Mouse (Mus musculus) neural tube, embryonic 13.5 days (tissue): ENCODE results near the gene Map3k5. TPM values are rescaled to one million over a fixed set of nuclear protein-coding genes. Genes with fewer than 3 reads are reported as not detected.
"Not testable (repeated sequence)": the region's sequence is repeated elsewhere in the genome, so short reads cannot be mapped to it uniquely, and the experiment has no call there.

Experiments
- ATAC-seq: fragments of 200-750 bp; cut with Nextera tagmentation; 2 replicates; pipeline ENCODE4 v1.8.0; 2017; ENCODE audit warnings: low read depth, mild to moderate bottlenecking, moderate TSS enrichment, moderate library complexity
- H3K27ac ChIP-seq: fragments of 300-500 bp; sonication (generic); replicated peaks from 2 replicates; pipeline ENCODE4 v1.5.1; 2015; ENCODE audit warnings: moderate library complexity, mild to moderate bottlenecking, inconsistent platforms
- H3K27me3 ChIP-seq: fragments of 300-500 bp; sonication (generic); 2 replicates; pipeline ENCODE4 v1.6.1; 2015; ENCODE audit warnings: mild to moderate bottlenecking, inconsistent platforms
- H3K36me3 ChIP-seq: fragments of 300-500 bp; sonication (generic); 2 replicates; pipeline ENCODE4 v1.6.1; 2015; ENCODE audit warnings: mild to moderate bottlenecking, inconsistent platforms
- H3K4me1 ChIP-seq: fragments of 300-500 bp; sonication (generic); replicated peaks from 2 replicates; pipeline ENCODE4 v1.6.1; 2015; ENCODE audit warnings: inconsistent platforms
- H3K4me2 ChIP-seq: fragments of 300-500 bp; sonication (generic); 2 replicates; pipeline ENCODE4 v1.6.1; 2015; ENCODE audit warnings: inconsistent platforms, mild to moderate bottlenecking, moderate library complexity
- H3K4me3 ChIP-seq: fragments of 300-500 bp; sonication (generic); 2 replicates; pipeline ENCODE4 v1.5.1; 2015; ENCODE audit warnings: mild to moderate bottlenecking, inconsistent platforms
- H3K9ac ChIP-seq: fragments of 300-500 bp; sonication (generic); 2 replicates; pipeline ENCODE4 v1.6.1; 2015; ENCODE audit warnings: moderate library complexity, mild to moderate bottlenecking, inconsistent platforms
- H3K9me3 ChIP-seq: fragments of 300-500 bp; sonication (generic); 2 replicates; pipeline ENCODE4 v1.6.1; 2016; ENCODE audit warnings: inconsistent platforms
- WGBS: fragments of 180-500 bp; shearing (Covaris S2); methylation state at CpG from one replicate; pipeline ENCODE4 v1.1.7; 2015; 5-methylcytosine and 5-hydroxymethylcytosine counted together
- polyA plus RNA-seq: library from polyadenylated mRNA; unstranded; fragments of >200 nt; fragmentation: Nextera tagmentation; extraction: Ambion mirVana; gene quantifications from 2 replicates; pipeline ENCODE4 v1.2.1, GENCODE M21; 2015

The Map3k5 gene
- polyA plus RNA-seq, 1 experiment from 2014 or later, result 0.87 TPM

DNA sequence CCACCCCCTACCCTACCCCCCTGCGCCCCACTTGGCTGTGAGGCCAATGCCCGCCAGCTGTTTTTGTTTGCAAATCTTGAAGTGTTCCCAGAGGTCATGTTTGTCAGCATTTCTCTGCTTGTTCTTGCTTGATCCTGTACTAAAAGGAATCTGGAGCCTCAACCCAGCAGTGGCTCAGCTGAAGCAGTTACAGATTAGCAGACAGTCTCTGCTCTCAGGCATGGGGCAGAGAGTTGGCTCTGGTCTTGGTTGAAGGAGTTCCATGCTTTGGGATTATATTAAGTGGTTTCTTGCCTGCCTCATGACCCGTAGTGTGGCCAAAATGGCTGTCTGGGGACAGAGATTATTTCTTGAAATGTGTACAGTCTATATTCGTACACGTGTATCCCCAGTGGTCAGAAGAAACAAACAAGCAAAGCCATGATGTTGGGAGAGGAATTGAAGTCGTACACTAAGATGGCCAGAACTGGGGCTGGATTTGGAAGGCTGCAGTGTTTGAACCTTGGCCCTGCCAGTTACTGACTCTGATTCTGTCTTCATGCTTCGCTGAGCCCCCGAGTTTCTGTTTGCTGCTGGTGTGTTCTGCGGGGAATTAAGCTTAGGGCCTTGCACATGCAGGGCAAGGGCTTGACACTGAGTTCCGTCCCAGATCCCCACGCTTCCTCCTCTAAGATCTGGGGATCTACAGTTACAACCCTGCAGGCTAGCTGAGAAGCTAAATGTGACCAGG is 18.9 kb downstream of the Map3k5 start:
- no peaks in the 10 kb centered on the region for H3K27me3 ChIP-seq
- no peaks in the 10 kb centered on the region for H3K9me3 ChIP-seq
- no peak overlapping the region for H3K4me3 ChIP-seq
- no peak overlapping the region for H3K4me2 ChIP-seq
- 89% methylated on average over 11 of the region's 11 CpGs for WGBS
- H3K36me3 ChIP-seq, result no peaks in the 10 kb centered on the region
- no peak overlapping the region for H3K9ac ChIP-seq
- ATAC-seq, result no peak
- H3K4me1 ChIP-seq, result no peaks in the 10 kb centered on the region
- no peak overlapping the region for H3K27ac ChIP-seq

DNA sequence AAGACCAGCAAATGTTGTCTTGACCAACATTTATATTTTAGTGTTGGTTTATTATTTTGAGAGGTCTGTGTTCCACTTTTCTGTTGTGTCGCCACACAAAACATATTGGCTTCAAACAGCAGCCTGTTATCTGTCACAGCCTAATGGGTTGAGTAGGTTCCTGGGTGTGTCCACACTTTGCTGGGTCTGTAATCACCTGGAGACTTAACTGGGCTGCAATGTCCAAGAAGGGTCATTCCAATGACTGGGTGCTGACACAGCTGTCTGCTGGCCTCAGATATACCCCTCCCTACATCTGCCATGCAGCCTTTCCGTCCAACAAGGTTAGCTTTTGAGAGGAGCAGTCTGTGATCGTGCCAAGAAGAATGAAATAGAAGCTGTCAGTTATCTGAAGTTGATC is 20.3 kb downstream of the Map3k5 start:
- 90% methylated on average over 3 of the region's 3 CpGs for WGBS
- Histone ChIP-seq H3K9ac (no peak overlapping the region), H3K27me3 (no peaks in the 10 kb centered on the region), H3K4me2 (no peak overlapping the region), H3K36me3 (no peaks in the 10 kb centered on the region), H3K4me3 (no peak overlapping the region), H3K27ac (no peak overlapping the region), H3K9me3 (no peaks in the 10 kb centered on the region), H3K4me1 (no peaks in the 10 kb centered on the region)
- ATAC-seq, result no peak

GRCm38 (mm10) chr10:19955817-19956216 is 21.5 kb downstream of the Map3k5 start:
- no peaks in the 10 kb centered on the region for H3K4me1 ChIP-seq
- H3K4me2 ChIP-seq, result no peak overlapping the region
- no peaks in the 10 kb centered on the region for H3K36me3 ChIP-seq
- H3K9me3 ChIP-seq, result no peaks in the 10 kb centered on the region
- no peak overlapping the region for H3K9ac ChIP-seq
- WGBS, result 89% methylated on average over 6 of the region's 6 CpGs
- no peaks in the 10 kb centered on the region for H3K27me3 ChIP-seq
- no peak for ATAC-seq
- H3K4me3 ChIP-seq, result no peak overlapping the region
- H3K27ac ChIP-seq, result no peak overlapping the region

GRCm38 (mm10) chr10:19956745-19957144 is 22.5 kb downstream of the Map3k5 start:
- no peak overlapping the region for H3K27ac ChIP-seq
- H3K4me1 ChIP-seq, result no peaks in the 10 kb centered on the region
- no peaks in the 10 kb centered on the region for H3K36me3 ChIP-seq
- no peak overlapping the region for H3K4me2 ChIP-seq
- no peaks in the 10 kb centered on the region for H3K9me3 ChIP-seq
- WGBS, result 87% methylated on average over 6 of the region's 6 CpGs
- H3K27me3 ChIP-seq, result no peaks in the 10 kb centered on the region
- no peak overlapping the region for H3K9ac ChIP-seq
- no peak overlapping the region for H3K4me3 ChIP-seq
- no peak for ATAC-seq

DNA sequence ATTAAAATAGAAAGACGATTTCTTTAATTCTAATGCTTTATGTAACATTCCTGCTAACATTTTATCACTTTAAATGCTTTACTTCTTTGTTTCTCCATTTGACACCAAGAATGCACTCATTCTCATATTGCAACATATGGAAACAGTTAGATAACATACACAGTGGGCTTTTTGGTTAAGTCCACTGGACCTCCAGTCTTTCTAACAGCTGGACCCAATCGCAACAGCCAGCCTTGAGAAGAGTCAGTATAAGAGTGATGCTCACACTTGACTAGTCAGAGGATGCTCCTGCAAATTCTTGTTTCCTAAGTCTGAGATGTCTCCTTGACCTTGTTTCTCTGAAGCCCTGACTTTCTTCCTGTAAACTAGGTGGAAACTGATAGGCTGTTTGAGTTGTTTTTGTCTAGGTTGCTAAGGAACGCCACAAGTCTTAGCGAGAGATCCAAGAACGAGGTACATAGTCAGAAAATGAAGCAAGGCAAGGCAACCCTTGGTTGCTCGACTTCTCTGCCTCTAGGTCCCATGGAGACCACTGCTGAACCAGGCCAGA is 26.6 kb downstream of the Map3k5 start:
- Histone ChIP-seq H3K4me3 (no peak overlapping the region), H3K9ac (no peak overlapping the region), H3K27me3 (no peaks in the 10 kb centered on the region), H3K4me1 (no peaks in the 10 kb centered on the region), H3K36me3 (no peaks in the 10 kb centered on the region), H3K9me3 (no peaks in the 10 kb centered on the region), H3K27ac (no peak overlapping the region), H3K4me2 (no peak overlapping the region)
- ATAC-seq, result no peak
- 80% methylated on average over 6 of the region's 6 CpGs for WGBS

- H3K27ac ChIP-seq, result no peak overlapping the region
- H3K36me3 ChIP-seq, result no peaks in the 10 kb centered on the region
- no peak overlapping the region for H3K4me3 ChIP-seq
- no peaks in the 10 kb centered on the region for H3K4me1 ChIP-seq
- no peaks in the 10 kb centered on the region for H3K27me3 ChIP-seq
- no peak for ATAC-seq
- H3K4me2 ChIP-seq, result no peak overlapping the region
- no peaks in the 10 kb centered on the region for H3K9me3 ChIP-seq
- 88% methylated on average over 4 of the region's 4 CpGs for WGBS
- H3K9ac ChIP-seq, result no peak overlapping the region
Measured at GRCm38 (mm10) chr10:19962746-19963145, 28.5 kb downstream of the Map3k5 start.

DNA sequence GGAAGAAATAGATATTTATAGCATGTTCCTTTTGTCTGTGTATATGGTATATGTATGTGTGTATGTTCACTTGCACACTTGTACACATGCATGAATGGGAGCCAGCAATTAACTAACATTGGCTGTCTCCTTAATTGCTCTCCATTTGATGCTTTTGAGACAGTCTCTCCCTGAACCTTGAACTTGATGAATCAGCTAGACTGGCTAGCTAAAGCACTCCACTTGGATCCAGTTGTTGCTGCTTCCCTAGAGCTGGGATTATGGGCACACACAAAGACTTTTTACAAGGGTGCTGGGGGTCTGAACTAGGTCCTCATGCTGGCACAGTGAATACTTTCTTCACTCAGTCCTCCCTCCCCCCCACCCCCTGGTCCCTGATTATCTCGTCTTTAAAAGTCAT is 28.9 kb downstream of the Map3k5 start:
- ATAC-seq, result no peak
- H3K27ac ChIP-seq, result no peak overlapping the region
- no peaks in the 10 kb centered on the region for H3K36me3 ChIP-seq
- H3K27me3 ChIP-seq, result no peaks in the 10 kb centered on the region
- no peak overlapping the region for H3K9ac ChIP-seq
- H3K4me3 ChIP-seq, result no peak overlapping the region
- H3K9me3 ChIP-seq, result no peaks in the 10 kb centered on the region
- no peak overlapping the region for H3K4me2 ChIP-seq
- WGBS, result 57% methylated on average over 1 of the region's 1 CpGs
- H3K4me1 ChIP-seq, result no peaks in the 10 kb centered on the region

- Histone ChIP-seq H3K36me3 (no peaks in the 10 kb centered on the region), H3K9ac (no peak overlapping the region), H3K9me3 (no peaks in the 10 kb centered on the region), H3K4me2 (no peak overlapping the region), H3K4me3 (no peak overlapping the region), H3K4me1 (no peaks in the 10 kb centered on the region), H3K27ac (no peak overlapping the region), H3K27me3 (no peaks in the 10 kb centered on the region)
- no peak for ATAC-seq
- WGBS, result 89% methylated on average over 4 of the region's 4 CpGs
Measured at GRCm38 (mm10) chr10:19964105-19964504, 29.8 kb downstream of the Map3k5 start.

DNA sequence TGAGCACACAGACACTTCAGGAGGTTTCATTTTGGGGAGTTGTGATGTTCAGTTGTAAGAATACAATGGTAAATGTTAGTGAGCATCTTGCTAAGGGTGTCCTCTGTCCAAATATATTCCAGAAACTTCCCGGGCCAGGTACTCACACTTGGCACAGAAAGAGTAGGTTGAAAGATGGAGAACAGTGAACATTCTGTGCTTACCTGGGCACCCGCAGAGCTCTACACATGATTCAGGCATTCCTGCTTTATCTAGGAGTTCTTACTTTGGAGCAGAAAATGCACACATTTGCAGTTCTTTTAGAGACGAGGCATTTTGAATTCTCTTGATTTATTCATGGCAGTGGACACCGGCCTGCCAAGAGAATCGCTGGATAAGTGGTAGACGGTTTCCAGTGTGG is 32.3 kb downstream of the Map3k5 start:
- Histone ChIP-seq H3K27ac (no peak overlapping the region), H3K4me2 (no peak overlapping the region), H3K9ac (no peak overlapping the region), H3K9me3 (no peaks in the 10 kb centered on the region), H3K36me3 (no peaks in the 10 kb centered on the region), H3K27me3 (no peaks in the 10 kb centered on the region), H3K4me1 (no peaks in the 10 kb centered on the region), H3K4me3 (no peak overlapping the region)
- WGBS, result 73% methylated on average over 6 of the region's 6 CpGs
- ATAC-seq, result no peak

GRCm38 (mm10) chr10:19968445-19968844 is 34.2 kb downstream of the Map3k5 start:
- no peak overlapping the region for H3K4me2 ChIP-seq
- no peaks in the 10 kb centered on the region for H3K9me3 ChIP-seq
- no peak overlapping the region for H3K9ac ChIP-seq
- no peaks in the 10 kb centered on the region for H3K27me3 ChIP-seq
- 83% methylated on average over 8 of the region's 8 CpGs for WGBS
- no peak overlapping the region for H3K4me3 ChIP-seq
- no peak for ATAC-seq
- H3K4me1 ChIP-seq, result no peaks in the 10 kb centered on the region
- no peaks in the 10 kb centered on the region for H3K36me3 ChIP-seq
- H3K27ac ChIP-seq, result no peak overlapping the region

DNA sequence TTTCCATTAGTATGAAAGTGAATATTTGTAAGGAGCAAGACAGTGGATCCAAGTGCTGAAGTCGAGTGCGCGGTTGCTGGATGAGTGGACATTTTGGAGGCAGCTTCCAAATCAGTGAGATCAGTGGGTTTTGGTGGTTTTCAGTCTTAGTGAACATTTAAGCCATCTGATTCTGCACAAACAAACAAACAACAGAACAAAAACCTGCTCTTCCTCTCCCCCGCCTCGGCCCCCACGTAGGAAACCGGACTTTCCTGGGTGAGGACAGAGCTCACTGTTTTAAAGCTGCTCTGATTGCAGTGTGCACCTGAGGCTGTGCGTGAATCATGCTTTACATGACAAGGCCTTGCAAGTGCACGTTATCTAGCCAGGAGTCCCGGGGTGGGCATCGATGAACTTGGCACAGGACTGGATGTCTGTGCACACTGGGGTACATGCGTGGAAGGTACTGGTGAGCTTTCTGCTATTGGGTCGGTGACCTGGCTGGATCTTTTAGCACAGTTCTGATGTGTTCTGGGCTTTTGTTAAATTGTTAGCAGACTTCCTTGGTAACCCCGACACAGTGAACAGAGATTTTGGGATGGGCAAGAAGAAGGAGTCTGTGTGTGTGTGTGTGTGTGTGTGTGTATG is 35.7 kb downstream of the Map3k5 start:
- no peak for ATAC-seq
- H3K27me3 ChIP-seq, result no peaks in the 10 kb centered on the region
- no peak overlapping the region for H3K4me3 ChIP-seq
- H3K4me1 ChIP-seq, result no peaks in the 10 kb centered on the region
- no peaks in the 10 kb centered on the region for H3K36me3 ChIP-seq
- H3K9me3 ChIP-seq, result no peaks in the 10 kb centered on the region
- H3K27ac ChIP-seq, result no peak overlapping the region
- H3K9ac ChIP-seq, result no peak overlapping the region
- H3K4me2 ChIP-seq, result no peak overlapping the region
- 83% methylated on average over 14 of the region's 14 CpGs for WGBS

DNA sequence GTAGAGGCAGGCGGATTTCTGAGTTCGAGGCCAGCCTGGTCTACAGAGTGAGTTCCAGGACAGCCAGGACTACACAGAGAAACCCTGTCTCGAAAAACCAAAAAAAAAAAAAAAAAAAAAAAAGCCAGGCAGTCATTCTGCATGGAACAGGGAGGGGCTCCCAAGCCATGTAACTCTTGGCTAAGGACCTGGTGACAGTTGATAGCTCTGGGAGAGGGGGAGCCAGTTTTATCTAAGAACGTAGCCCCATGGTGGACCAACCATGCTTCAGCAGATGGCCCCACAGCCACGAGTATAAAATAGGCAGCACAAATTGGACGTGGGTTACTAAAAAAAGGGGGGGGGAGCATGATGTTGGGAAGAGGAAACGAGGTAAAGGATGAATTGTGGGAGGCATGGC is 37.2 kb downstream of the Map3k5 start:
- not testable (repeated sequence) for H3K9me3 ChIP-seq, H3K9ac ChIP-seq, H3K36me3 ChIP-seq, H3K4me2 ChIP-seq, H3K4me3 ChIP-seq, ATAC-seq, H3K4me1 ChIP-seq, H3K27ac ChIP-seq, H3K27me3 ChIP-seq
- 84% methylated on average over 6 of the region's 7 CpGs for WGBS
